Mouse (Mus musculus): ENCODE measurements around the gene Gm45015. TPM values are rescaled to one million over a fixed set of nuclear protein-coding genes. Genes with fewer than 3 reads are reported as not detected.
A peak's percentile ranks its signal among the peaks of the same experiment; 100 is the strongest.

Gene Gm45015
- polyA plus RNA-seq (2014; fragmentation: Nextera tagmentation; extraction: Ambion mirVana): not detected in 2 replicates

GRCm38 (mm10) chrX:73336740-73337139 is at the start of gene Gm45015:
Gene Gm45015 (minus strand): TSS chrX:73336840.
- no peaks in the 10 kb centered on the region for H3K36me3 ChIP-seq (ENCODE audit: control insufficient read depth, insufficient read depth, low read length)
- H3K4me2 ChIP-seq (ENCODE audit: low read depth): no peak within 1 kb of the TSS
- H3K4me1 ChIP-seq (ENCODE audit: control insufficient read depth, insufficient read depth, low read length): no peaks in the 10 kb centered on the region
- H3K27me3 ChIP-seq (ENCODE audit: control insufficient read depth, insufficient read depth, low read length): no peaks in the 10 kb centered on the region
- no peak within 1 kb of the TSS for H3K9ac ChIP-seq (ENCODE audit: low read length)
- DNase-seq (ENCODE audit: low spot score) (no peak), ATAC-seq (ENCODE audit: insufficient read depth, low FRiP score, low TSS enrichment) (no peak)
- 80% methylated on average over 4 of the region's 4 CpGs for WGBS
- no peaks in the 10 kb centered on the region for H3K9me3 ChIP-seq (ENCODE audit: control insufficient read depth, low read length)
- H3K4me3 ChIP-seq (ENCODE audit: low read depth, low read length): no peak within 1 kb of the TSS
- no peak within 1 kb of the TSS for H3K27ac ChIP-seq (ENCODE audit: low read depth, low read length)

GRCm38 (mm10) chrX:73384924-73385323 is 48.3 kb upstream of the Gm45015 start:
- H3K4me2 ChIP-seq (ENCODE audit: low read depth): no peak overlapping the region
- 43% methylated on average over 1 of the region's 1 CpGs for WGBS
- H3K4me1 ChIP-seq (ENCODE audit: control insufficient read depth, insufficient read depth, low read length): no peaks in the 10 kb centered on the region
- DNase-seq (ENCODE audit: low spot score) (no peak), ATAC-seq (ENCODE audit: insufficient read depth, low FRiP score, low TSS enrichment) (no peak)
- H3K9ac ChIP-seq (ENCODE audit: low read length): no peak overlapping the region
- no peaks in the 10 kb centered on the region for H3K9me3 ChIP-seq (ENCODE audit: control insufficient read depth, low read length)
- no peaks in the 10 kb centered on the region for H3K36me3 ChIP-seq (ENCODE audit: control insufficient read depth, insufficient read depth, low read length)
- H3K27me3 ChIP-seq (ENCODE audit: control insufficient read depth, insufficient read depth, low read length): no peaks in the 10 kb centered on the region
- H3K4me3 ChIP-seq (ENCODE audit: low read depth, low read length): no peak overlapping the region
- no peak overlapping the region for H3K27ac ChIP-seq (ENCODE audit: low read depth, low read length)

- no peaks in the 10 kb centered on the region for H3K4me1 ChIP-seq (ENCODE audit: control insufficient read depth, insufficient read depth, low read length)
- H3K4me3 ChIP-seq (ENCODE audit: low read depth, low read length): no peak overlapping the region
- H3K27ac ChIP-seq (ENCODE audit: low read depth, low read length): no peak overlapping the region
- 86% methylated on average over 6 of the region's 6 CpGs for WGBS
- ATAC-seq (ENCODE audit: insufficient read depth, low FRiP score, low TSS enrichment): no peak
- H3K9ac ChIP-seq (ENCODE audit: low read length): no peak overlapping the region
- no peaks in the 10 kb centered on the region for H3K27me3 ChIP-seq (ENCODE audit: control insufficient read depth, insufficient read depth, low read length)
- no peak for DNase-seq (ENCODE audit: low spot score)
- no peaks in the 10 kb centered on the region for H3K36me3 ChIP-seq (ENCODE audit: control insufficient read depth, insufficient read depth, low read length)
- no peak overlapping the region for H3K4me2 ChIP-seq (ENCODE audit: low read depth)
- H3K9me3 ChIP-seq (ENCODE audit: control insufficient read depth, low read length): no peaks in the 10 kb centered on the region
These were observed 47.8 kb upstream of the Gm45015 start for GRCm38 (mm10) chrX:73384419-73384818.

- Histone ChIP-seq H3K27me3 (ENCODE audit: control insufficient read depth, insufficient read depth, low read length) (no peaks in the 10 kb centered on the region), H3K4me1 (ENCODE audit: control insufficient read depth, insufficient read depth, low read length) (no peaks in the 10 kb centered on the region), H3K27ac (ENCODE audit: low read depth, low read length) (no peak overlapping the region), H3K4me2 (ENCODE audit: low read depth) (no peak overlapping the region), H3K4me3 (ENCODE audit: low read depth, low read length) (no peak overlapping the region), H3K9me3 (ENCODE audit: control insufficient read depth, low read length) (no peaks in the 10 kb centered on the region), H3K36me3 (ENCODE audit: control insufficient read depth, insufficient read depth, low read length) (no peaks in the 10 kb centered on the region), H3K9ac (ENCODE audit: low read length) (no peak overlapping the region)
- DNase-seq (ENCODE audit: low spot score): no peak
- no peak for ATAC-seq (ENCODE audit: insufficient read depth, low FRiP score, low TSS enrichment)
These were observed 26.7 kb upstream of the Gm45015 start for GRCm38 (mm10) chrX:73363291-73363690.

- Histone ChIP-seq H3K27ac (ENCODE audit: low read depth, low read length) (no peak overlapping the region), H3K4me1 (ENCODE audit: control insufficient read depth, insufficient read depth, low read length) (no peaks in the 10 kb centered on the region), H3K4me2 (ENCODE audit: low read depth) (no peak overlapping the region), H3K36me3 (ENCODE audit: control insufficient read depth, insufficient read depth, low read length) (peaks cover 6% of the 10 kb centered on the region; the same call in 1 of the 2 replicates), H3K9me3 (ENCODE audit: control insufficient read depth, low read length) (no peaks in the 10 kb centered on the region), H3K27me3 (ENCODE audit: control insufficient read depth, insufficient read depth, low read length) (no peaks in the 10 kb centered on the region), H3K4me3 (ENCODE audit: low read depth, low read length) (no peak overlapping the region), H3K9ac (ENCODE audit: low read length) (no peak overlapping the region)
- no peak for ATAC-seq (ENCODE audit: insufficient read depth, low FRiP score, low TSS enrichment)
- WGBS: 93% methylated on average over 1 of the region's 1 CpGs
- DNase-seq (ENCODE audit: low spot score): no peak
These were observed 20.1 kb upstream of the Gm45015 start for GRCm38 (mm10) chrX:73356719-73357118.

GRCm38 (mm10) chrX:73356163-73356562 is 19.5 kb upstream of the Gm45015 start:
- H3K4me1 ChIP-seq (ENCODE audit: control insufficient read depth, insufficient read depth, low read length): no peaks in the 10 kb centered on the region
- H3K9me3 ChIP-seq (ENCODE audit: control insufficient read depth, low read length): no peaks in the 10 kb centered on the region
- H3K4me2 ChIP-seq (ENCODE audit: low read depth): no peak overlapping the region
- peaks cover 6% of the 10 kb centered on the region; the same call in 1 of the 2 replicates for H3K36me3 ChIP-seq (ENCODE audit: control insufficient read depth, insufficient read depth, low read length)
- no peak overlapping the region for H3K27ac ChIP-seq (ENCODE audit: low read depth, low read length)
- no peak for ATAC-seq (ENCODE audit: insufficient read depth, low FRiP score, low TSS enrichment)
- H3K27me3 ChIP-seq (ENCODE audit: control insufficient read depth, insufficient read depth, low read length): no peaks in the 10 kb centered on the region
- no peak for DNase-seq (ENCODE audit: low spot score)
- no peak overlapping the region for H3K9ac ChIP-seq (ENCODE audit: low read length)
- WGBS: 95% methylated on average over 2 of the region's 2 CpGs
- H3K4me3 ChIP-seq (ENCODE audit: low read depth, low read length): no peak overlapping the region

- Histone ChIP-seq H3K4me2 (ENCODE audit: low read depth) (no peak overlapping the region), H3K27me3 (ENCODE audit: control insufficient read depth, insufficient read depth, low read length) (no peaks in the 10 kb centered on the region), H3K27ac (ENCODE audit: low read depth, low read length) (no peak overlapping the region), H3K36me3 (ENCODE audit: control insufficient read depth, insufficient read depth, low read length) (no peaks in the 10 kb centered on the region), H3K4me1 (ENCODE audit: control insufficient read depth, insufficient read depth, low read length) (no peaks in the 10 kb centered on the region), H3K9ac (ENCODE audit: low read length) (no peak overlapping the region), H3K9me3 (ENCODE audit: control insufficient read depth, low read length) (no peaks in the 10 kb centered on the region), H3K4me3 (ENCODE audit: low read depth, low read length) (no peak overlapping the region)
- no peak for DNase-seq (ENCODE audit: low spot score)
- no peak for ATAC-seq (ENCODE audit: insufficient read depth, low FRiP score, low TSS enrichment)
- WGBS: 86% methylated on average over 1 of the region's 1 CpGs
These were observed 7.7 kb upstream of the Gm45015 start for GRCm38 (mm10) chrX:73344346-73344745.

GRCm38 (mm10) chrX:73343802-73344201 is 7.2 kb upstream of the Gm45015 start:
- H3K27me3 ChIP-seq (ENCODE audit: control insufficient read depth, insufficient read depth, low read length): no peaks in the 10 kb centered on the region
- H3K9ac ChIP-seq (ENCODE audit: low read length): no peak overlapping the region
- H3K4me1 ChIP-seq (ENCODE audit: control insufficient read depth, insufficient read depth, low read length): no peaks in the 10 kb centered on the region
- H3K36me3 ChIP-seq (ENCODE audit: control insufficient read depth, insufficient read depth, low read length): no peaks in the 10 kb centered on the region
- peak overlapping the region; percentile 53; the same call in 1 of the 2 replicates for H3K4me2 ChIP-seq (ENCODE audit: low read depth)
- WGBS: 84% methylated on average over 1 of the region's 1 CpGs
- H3K4me3 ChIP-seq (ENCODE audit: low read depth, low read length): no peak overlapping the region
- H3K9me3 ChIP-seq (ENCODE audit: control insufficient read depth, low read length): no peaks in the 10 kb centered on the region
- ATAC-seq (ENCODE audit: insufficient read depth, low FRiP score, low TSS enrichment) (no peak), DNase-seq (ENCODE audit: low spot score) (no peak)
- no peak overlapping the region for H3K27ac ChIP-seq (ENCODE audit: low read depth, low read length)

GRCm38 (mm10) chrX:73342941-73343735 is 6.5 kb upstream of the Gm45015 start:
- ATAC-seq (ENCODE audit: insufficient read depth, low FRiP score, low TSS enrichment): peak; percentile 65
- Histone ChIP-seq H3K4me2 (ENCODE audit: low read depth) (peak overlapping the region; percentile 53), H3K4me1 (ENCODE audit: control insufficient read depth, insufficient read depth, low read length) (no peaks in the 10 kb centered on the region), H3K4me3 (ENCODE audit: low read depth, low read length) (peak overlapping the region; percentile 53), H3K27me3 (ENCODE audit: control insufficient read depth, insufficient read depth, low read length) (no peaks in the 10 kb centered on the region), H3K9me3 (ENCODE audit: control insufficient read depth, low read length) (no peaks in the 10 kb centered on the region), H3K9ac (ENCODE audit: low read length) (peak overlapping the region; percentile 77), H3K27ac (ENCODE audit: low read depth, low read length) (0 out of 2 replicates have a peak overlapping the region, but pooled peaks have one; percentile 63), H3K36me3 (ENCODE audit: control insufficient read depth, insufficient read depth, low read length) (no peaks in the 10 kb centered on the region)
- no peak for DNase-seq (ENCODE audit: low spot score)
- WGBS: 19% methylated on average over 14 of the region's 15 CpGs
